Mouse (Mus musculus): Measurements from ENCODE around the gene Grik4. TPM values are rescaled to one million over a fixed set of nuclear protein-coding genes. Genes with fewer than 3 reads are reported as not detected.

Grik4 gene
- total and polyA plus RNA-seq, 2 experiments from 2014 or later, result 9.5 to 17.2 TPM

- no peak overlapping the region for H3K4me2 ChIP-seq (ENCODE audit: low read depth, low read length, poor library complexity, severe bottlenecking)
- TF ChIP-seq CTCF (IDR thresholded peaks at IDR 0.05), result no peak
- H3K4me3 ChIP-seq (ENCODE audit: low read depth, low read length), result no peak overlapping the region
- 63% methylated on average over 1 of the region's 1 CpGs for whole genome bisulfite sequencing
- no peaks in the 10 kb centered on the region for H3K36me3 ChIP-seq (ENCODE audit: insufficient read depth, low read length)
- ATAC-seq (ENCODE audit: low FRiP score), result no peak
- no peaks in the 10 kb centered on the region for H3K27me3 ChIP-seq (ENCODE audit: insufficient read depth, low read length)
- no peak overlapping the region for H3K9ac ChIP-seq (replicated peaks; ENCODE audit: low read length, poor library complexity, severe bottlenecking)
- no peaks in the 10 kb centered on the region for H3K9me3 ChIP-seq (ENCODE audit: low read length)
- peaks cover 9% of the 10 kb centered on the region; the same call in 1 of the 2 replicates for H3K4me1 ChIP-seq (ENCODE audit: insufficient read depth, low read length)
- no peak for DNase-seq (ENCODE audit: low spot score)
- no peak overlapping the region for H3K27ac ChIP-seq (ENCODE audit: low read depth, low read length)
These were observed 282.8 kb downstream of the Grik4 start for GRCm38 (mm10) chr9:42661481-42661880.

GRCm38 (mm10) chr9:42652756-42653155 is 291.5 kb downstream of the Grik4 start:
- Histone ChIP-seq H3K9ac (replicated peaks; ENCODE audit: low read length, poor library complexity, severe bottlenecking) (no peak overlapping the region), H3K27me3 (ENCODE audit: insufficient read depth, low read length) (no peaks in the 10 kb centered on the region), H3K9me3 (ENCODE audit: low read length) (no peaks in the 10 kb centered on the region), H3K4me1 (ENCODE audit: insufficient read depth, low read length) (peaks cover 5% of the 10 kb centered on the region; the same call in 1 of the 2 replicates), H3K36me3 (ENCODE audit: insufficient read depth, low read length) (no peaks in the 10 kb centered on the region), H3K27ac (ENCODE audit: low read depth, low read length) (no peak overlapping the region), H3K4me3 (ENCODE audit: low read depth, low read length) (no peak overlapping the region), H3K4me2 (ENCODE audit: low read depth, low read length, poor library complexity, severe bottlenecking) (no peak overlapping the region)
- ATAC-seq (ENCODE audit: low FRiP score), result no peak
- no peak for DNase-seq (ENCODE audit: low spot score)
- 80% methylated on average over 2 of the region's 2 CpGs for WGBS
- TF ChIP-seq CTCF (IDR thresholded peaks at IDR 0.05), result peak; percentile 22; the same call in 1 of the 2 replicates

- DNase-seq (ENCODE audit: low spot score), result no peak
- Histone ChIP-seq H3K4me2 (ENCODE audit: low read depth, low read length, poor library complexity, severe bottlenecking) (no peak overlapping the region), H3K9me3 (ENCODE audit: low read length) (no peaks in the 10 kb centered on the region), H3K36me3 (ENCODE audit: insufficient read depth, low read length) (no peaks in the 10 kb centered on the region), H3K9ac (replicated peaks; ENCODE audit: low read length, poor library complexity, severe bottlenecking) (no peak overlapping the region), H3K27ac (ENCODE audit: low read depth, low read length) (no peak overlapping the region), H3K27me3 (ENCODE audit: insufficient read depth, low read length) (no peaks in the 10 kb centered on the region), H3K4me3 (ENCODE audit: low read depth, low read length) (no peak overlapping the region), H3K4me1 (ENCODE audit: insufficient read depth, low read length) (peaks cover 5% of the 10 kb centered on the region; the same call in 1 of the 2 replicates)
- WGBS, result 40% methylated on average over 4 of the region's 4 CpGs
- TF ChIP-seq CTCF (IDR thresholded peaks at IDR 0.05), result no peak
- ATAC-seq (ENCODE audit: low FRiP score), result no peak
These were observed 292.0 kb downstream of the Grik4 start for GRCm38 (mm10) chr9:42652309-42652708.

- H3K27me3 ChIP-seq (ENCODE audit: insufficient read depth, low read length), result no peaks in the 10 kb centered on the region
- no peak overlapping the region for H3K4me2 ChIP-seq (ENCODE audit: low read depth, low read length, poor library complexity, severe bottlenecking)
- TF ChIP-seq CTCF (IDR thresholded peaks at IDR 0.05), result no peak
- DNase-seq (ENCODE audit: low spot score) (no peak), ATAC-seq (ENCODE audit: low FRiP score) (no peak)
- 63% methylated on average over 5 of the region's 5 CpGs for WGBS
- no peaks in the 10 kb centered on the region for H3K9me3 ChIP-seq (ENCODE audit: low read length)
- H3K9ac ChIP-seq (replicated peaks; ENCODE audit: low read length, poor library complexity, severe bottlenecking), result no peak overlapping the region
- no peak overlapping the region for H3K4me3 ChIP-seq (ENCODE audit: low read depth, low read length)
- H3K4me1 ChIP-seq (ENCODE audit: insufficient read depth, low read length), result peaks cover 5% of the 10 kb centered on the region; the same call in 1 of the 2 replicates
- H3K27ac ChIP-seq (ENCODE audit: low read depth, low read length), result no peak overlapping the region
- no peaks in the 10 kb centered on the region for H3K36me3 ChIP-seq (ENCODE audit: insufficient read depth, low read length)
These were observed 294.4 kb downstream of the Grik4 start for GRCm38 (mm10) chr9:42649872-42650271.

- TF ChIP-seq CTCF (IDR thresholded peaks at IDR 0.05), result no peak
- Histone ChIP-seq H3K9ac (replicated peaks; ENCODE audit: low read length, poor library complexity, severe bottlenecking) (no peak overlapping the region), H3K27ac (ENCODE audit: low read depth, low read length) (no peak overlapping the region), H3K9me3 (ENCODE audit: low read length) (no peaks in the 10 kb centered on the region), H3K4me2 (ENCODE audit: low read depth, low read length, poor library complexity, severe bottlenecking) (no peak overlapping the region), H3K4me1 (ENCODE audit: insufficient read depth, low read length) (peaks cover 5% of the 10 kb centered on the region; the same call in 1 of the 2 replicates), H3K36me3 (ENCODE audit: insufficient read depth, low read length) (no peaks in the 10 kb centered on the region), H3K27me3 (ENCODE audit: insufficient read depth, low read length) (no peaks in the 10 kb centered on the region), H3K4me3 (ENCODE audit: low read depth, low read length) (no peak overlapping the region)
- no peak for DNase-seq (ENCODE audit: low spot score)
- WGBS, result 88% methylated on average over 3 of the region's 3 CpGs
- ATAC-seq (ENCODE audit: low FRiP score), result no peak
These were observed 296.2 kb downstream of the Grik4 start for GRCm38 (mm10) chr9:42648051-42648450.

GRCm38 (mm10) chr9:42647596-42647995 is 296.7 kb downstream of the Grik4 start:
- Histone ChIP-seq H3K27ac (ENCODE audit: low read depth, low read length) (no peak overlapping the region), H3K9me3 (ENCODE audit: low read length) (no peaks in the 10 kb centered on the region), H3K9ac (replicated peaks; ENCODE audit: low read length, poor library complexity, severe bottlenecking) (no peak overlapping the region), H3K27me3 (ENCODE audit: insufficient read depth, low read length) (no peaks in the 10 kb centered on the region), H3K4me2 (ENCODE audit: low read depth, low read length, poor library complexity, severe bottlenecking) (no peak overlapping the region), H3K4me3 (ENCODE audit: low read depth, low read length) (no peak overlapping the region), H3K4me1 (ENCODE audit: insufficient read depth, low read length) (peaks cover 5% of the 10 kb centered on the region; the same call in 1 of the 2 replicates), H3K36me3 (ENCODE audit: insufficient read depth, low read length) (no peaks in the 10 kb centered on the region)
- no peak for DNase-seq (ENCODE audit: low spot score)
- no peak for TF ChIP-seq CTCF (IDR thresholded peaks at IDR 0.05)
- no peak for ATAC-seq (ENCODE audit: low FRiP score)
- 70% methylated on average over 3 of the region's 3 CpGs for WGBS
